Mouse (Mus musculus) testis, adult 2 months (tissue): ENCODE data around the gene Clstn1. TPM values are rescaled to one million over a fixed set of nuclear protein-coding genes. Genes with fewer than 3 reads are reported as not detected.

Experiments
- H3K27ac ChIP-seq: fragments of 200-500 bp; 2 replicates; pipeline ENCODE4 v1.5.1; 2012; ENCODE audit warnings: low read depth, low read length; ENCODE audit not compliant: control insufficient read depth, insufficient read depth
- H3K27me3 ChIP-seq: fragments of 200-500 bp; 2 replicates; pipeline ENCODE4 v1.6.1; 2012; ENCODE audit warnings: mild to moderate bottlenecking, low read length, moderate library complexity; ENCODE audit not compliant: control insufficient read depth, insufficient read depth
- H3K36me3 ChIP-seq: fragments of 200-500 bp; 2 replicates; pipeline ENCODE4 v1.6.1; 2012; ENCODE audit warnings: mild to moderate bottlenecking, low read length; ENCODE audit not compliant: control insufficient read depth, insufficient read depth
- H3K4me1 ChIP-seq: fragments of 200-500 bp; 2 replicates; pipeline ENCODE4 v1.6.1; 2012; ENCODE audit warnings: low read length; ENCODE audit not compliant: control insufficient read depth, insufficient read depth
- H3K4me3 ChIP-seq: fragments of 200-500 bp; 2 replicates; pipeline ENCODE4 v1.5.1; 2012; ENCODE audit warnings: low read depth, mild to moderate bottlenecking, low read length, moderate library complexity, mixed read lengths; ENCODE audit not compliant: control insufficient read depth
- CTCF ChIP-seq: fragments of 200-500 bp; IDR thresholded peaks from 2 replicates; pipeline ENCODE4 v1.5.1; 2012; ENCODE audit warnings: low read depth, mild to moderate bottlenecking, inconsistent platforms, low read length, moderate library complexity; ENCODE audit not compliant: control insufficient read depth, insufficient read depth, insufficient replicate concordance
- POLR2A ChIP-seq: fragments of 200-500 bp; IDR thresholded peaks from 2 replicates; pipeline ENCODE4 v1.6.1; 2012; ENCODE audit warnings: low read depth, mild to moderate bottlenecking, inconsistent platforms, low read length, moderate library complexity; ENCODE audit not compliant: control insufficient read depth
- polyA plus RNA-seq: library from polyadenylated mRNA; depleted of rRNA; stranded (reverse); fragments of >200 nt; gene quantifications from 2 replicates; pipeline ENCODE4 v1.2.3, GENCODE M21; 2012

Gene Clstn1
- polyA plus RNA-seq, 1 experiment = 13.0 TPM

GRCm38 (mm10) chr4:149567432-149568026 lies 18.7 kb upstream of the Clstn1 start:
- TF ChIP-seq POLR2A (no peak), CTCF (no peak)
- no peak overlapping the region for H3K4me3 ChIP-seq
- no peak overlapping the region for H3K27ac ChIP-seq
- peaks cover 24% of the 10 kb centered on the region for H3K4me1 ChIP-seq
- no peaks in the 10 kb centered on the region for H3K36me3 ChIP-seq
- H3K27me3 ChIP-seq = no peaks in the 10 kb centered on the region

GRCm38 (mm10) chr4:149568622-149569021 lies 17.6 kb upstream of the Clstn1 start:
- Histone ChIP-seq H3K27me3 (no peaks in the 10 kb centered on the region), H3K4me1 (peaks cover 26% of the 10 kb centered on the region), H3K4me3 (no peak overlapping the region), H3K27ac (no peak overlapping the region), H3K36me3 (no peaks in the 10 kb centered on the region)
- no peak for TF ChIP-seq CTCF
- no peak for TF ChIP-seq POLR2A

- no peak overlapping the region for H3K4me3 ChIP-seq
- H3K27me3 ChIP-seq = no peaks in the 10 kb centered on the region
- no peak for TF ChIP-seq CTCF
- TF ChIP-seq POLR2A = no peak
- H3K27ac ChIP-seq = no peak overlapping the region
- no peaks in the 10 kb centered on the region for H3K36me3 ChIP-seq
- H3K4me1 ChIP-seq = peaks cover 22% of the 10 kb centered on the region
These were observed 16.3 kb upstream of the Clstn1 start for GRCm38 (mm10) chr4:149569781-149570497.

GRCm38 (mm10) chr4:149570498-149570863 lies 15.8 kb upstream of the Clstn1 start:
- Histone ChIP-seq H3K27me3 (no peaks in the 10 kb centered on the region), H3K27ac (no peak overlapping the region), H3K4me3 (no peak overlapping the region)

DNA sequence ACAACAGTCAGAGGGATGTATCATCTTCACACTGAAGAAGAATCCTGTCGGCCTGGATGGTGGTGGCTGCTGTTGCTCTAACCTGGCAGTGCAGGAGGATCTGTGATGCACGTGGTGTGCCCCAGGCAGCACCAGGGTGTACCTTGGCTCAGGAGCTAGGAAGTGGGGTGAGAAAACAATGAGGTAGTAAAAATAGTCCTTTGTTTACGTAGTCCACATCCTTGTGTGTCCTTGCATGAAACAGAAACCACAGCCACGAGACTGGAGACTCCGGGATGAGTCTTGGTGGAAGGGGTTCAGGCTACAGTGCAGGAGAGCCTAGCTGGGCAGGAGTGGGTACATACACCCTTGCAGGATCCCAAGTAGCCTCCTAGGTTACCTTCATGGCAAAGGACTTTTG lies 15.1 kb upstream of the Clstn1 start:
- Histone ChIP-seq H3K27me3 (no peaks in the 10 kb centered on the region), H3K4me3 (no peak overlapping the region), H3K36me3 (no peaks in the 10 kb centered on the region), H3K27ac (no peak overlapping the region), H3K4me1 (peaks cover 17% of the 10 kb centered on the region)
- no peak for TF ChIP-seq POLR2A
- TF ChIP-seq CTCF = no peak

More at GRCm38 (mm10) chr4:149570498-149570863, 15.8 kb upstream of the Clstn1 start:
- no peak for TF ChIP-seq CTCF
- no peak for TF ChIP-seq POLR2A
- Histone ChIP-seq H3K4me1 (peaks cover 19% of the 10 kb centered on the region), H3K36me3 (no peaks in the 10 kb centered on the region)

DNA sequence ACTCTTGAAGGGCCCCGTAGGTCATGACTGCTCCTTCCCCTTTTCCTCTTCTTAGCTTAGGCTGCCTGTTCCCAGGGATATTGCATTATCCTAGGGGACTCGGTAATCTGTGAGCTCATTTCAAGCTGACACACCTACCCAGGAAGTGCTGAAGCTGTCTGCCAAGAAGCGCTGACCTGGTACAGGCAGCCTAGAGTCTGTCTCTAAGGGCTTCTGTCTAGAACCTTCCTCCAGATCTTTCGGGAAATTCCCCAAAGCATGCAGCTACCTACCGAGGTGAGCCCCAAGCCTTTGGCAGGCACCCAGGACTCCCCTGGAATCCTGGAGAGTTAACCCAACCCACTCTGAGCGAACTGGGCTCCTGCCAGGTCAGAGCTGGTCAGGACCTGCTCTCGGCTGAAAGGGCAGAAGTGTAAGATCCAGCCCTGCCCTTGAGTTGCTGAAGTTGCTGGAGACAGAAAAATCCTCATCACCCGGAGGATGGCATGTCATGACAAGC lies 14.6 kb upstream of the Clstn1 start:
- TF ChIP-seq POLR2A (no peak), CTCF (no peak)
- H3K27ac ChIP-seq = no peak overlapping the region
- H3K36me3 ChIP-seq = no peaks in the 10 kb centered on the region
- H3K27me3 ChIP-seq = no peaks in the 10 kb centered on the region
- peaks cover 17% of the 10 kb centered on the region for H3K4me1 ChIP-seq
- no peak overlapping the region for H3K4me3 ChIP-seq

- H3K27ac ChIP-seq = no peak overlapping the region
- H3K4me1 ChIP-seq = peaks cover 17% of the 10 kb centered on the region
- TF ChIP-seq POLR2A (no peak), CTCF (no peak)
- no peaks in the 10 kb centered on the region for H3K36me3 ChIP-seq
- H3K27me3 ChIP-seq = no peaks in the 10 kb centered on the region
- no peak overlapping the region for H3K4me3 ChIP-seq
These were observed 13.8 kb upstream of the Clstn1 start for GRCm38 (mm10) chr4:149572446-149572845.

GRCm38 (mm10) chr4:149572851-149573250 lies 13.4 kb upstream of the Clstn1 start:
- Histone ChIP-seq H3K27ac (no peak overlapping the region), H3K4me3 (no peak overlapping the region), H3K36me3 (no peaks in the 10 kb centered on the region), H3K27me3 (no peaks in the 10 kb centered on the region), H3K4me1 (peaks cover 17% of the 10 kb centered on the region)
- TF ChIP-seq POLR2A (no peak), CTCF (no peak)
